Mouse (Mus musculus) kidney, adult 10 weeks (tissue): ENCODE data around the gene Repin1. TPM values are rescaled to one million over a fixed set of nuclear protein-coding genes. Genes with fewer than 3 reads are reported as not detected.

ENCODE experiments used
- polyA plus RNA-seq: library from polyadenylated mRNA; stranded (reverse); fragments of 350-450 nt; fragmentation: Illumina TruSeq; extraction: RNeasy Lipid Tissue Mini Kit (QIAGEN cat#74804); gene quantifications from one replicate; pipeline ENCODE4 v1.2.3, GENCODE M21; 2014; ENCODE audit warnings: low read depth, low replicate concordance

Repin1 gene
- polyA plus RNA-seq, result 8.8 TPM

GRCm38 (mm10) chr6:48593158-48594042 lies at the start of gene Repin1, which contains the start of gene Gm44965:
Gene Repin1 (plus strand): TSS chr6:48593883.
Gene Gm44965 (plus strand): TSS chr6:48593941.

GRCm38 (mm10) chr6:48554280-48555103 lies 39.2 kb upstream of the Repin1 start, which contains the start of gene Lrrc61:
Gene Lrrc61 (plus strand): TSS chr6:48554796.

GRCm38 (mm10) chr6:48572572-48573061 lies 21.1 kb upstream of the Repin1 start, which contains the start of gene Rarres2:
Gene Rarres2 (minus strand): TSS chr6:48572789.

GRCm38 (mm10) chr6:48589194-48589750 lies 4.4 kb upstream of the Repin1 start, which contains the start of gene Gm45021:
Gene Gm45021 (plus strand): TSS chr6:48589610.

GRCm38 (mm10) chr6:48601271-48602079 lies 7.8 kb downstream of the Repin1 start, which contains the start of gene Zfp775:
Gene Zfp775 (plus strand): TSS chr6:48602063.

GRCm38 (mm10) chr6:48626464-48626863 lies 32.8 kb downstream of the Repin1 start, which contains the start of gene AI854703:
Gene AI854703 (plus strand): TSS chr6:48626764.

GRCm38 (mm10) chr6:48646995-48647394 lies 53.3 kb downstream of the Repin1 start, which contains the start of gene Gimap8:
Gene Gimap8 (plus strand): TSS chr6:48647234.

Other genes with a start within 250 kb of the Repin1 start
- gene Krba1, start 198.3 kb upstream of the Repin1 start, polyA plus RNA-seq, result 3.2 TPM
- 15.8 TPM for gene Zfp467, start 148.1 kb upstream of the Repin1 start, polyA plus RNA-seq
- gene Sspo, start 145.7 kb upstream of the Repin1 start, polyA plus RNA-seq, result not detected
- 31.2 TPM for gene Atp6v0e2, start 56.3 kb upstream of the Repin1 start, polyA plus RNA-seq
- 6.0 TPM for gene Lrrc61, start 39.1 kb upstream of the Repin1 start, polyA plus RNA-seq
- gene Rarres2, start 21.1 kb upstream of the Repin1 start, polyA plus RNA-seq, result 4.4 TPM
- gene Gm45021, start 4.3 kb upstream of the Repin1 start, polyA plus RNA-seq, result not detected
- gene Gm44965, start 58 bp downstream of the Repin1 start, polyA plus RNA-seq, result not detected
- gene Zfp775, start 8.2 kb downstream of the Repin1 start, polyA plus RNA-seq, result 0.32 TPM
- gene AI854703, start 32.9 kb downstream of the Repin1 start, polyA plus RNA-seq, result 3.0 TPM
- gene Gimap8, start 53.4 kb downstream of the Repin1 start, polyA plus RNA-seq, result 46.0 TPM
- 44.6 TPM for gene Gimap9, start 82.2 kb downstream of the Repin1 start, polyA plus RNA-seq
- 123 TPM for gene Gimap4, start 90.7 kb downstream of the Repin1 start, polyA plus RNA-seq
- gene Gimap6, start 114.3 kb downstream of the Repin1 start, polyA plus RNA-seq, result 57.0 TPM
- not detected for gene Gm28053, start 124.7 kb downstream of the Repin1 start, polyA plus RNA-seq
- gene Gimap7, start 124.7 kb downstream of the Repin1 start, polyA plus RNA-seq, result not detected
- 2.9 TPM for gene Gimap1, start 145.2 kb downstream of the Repin1 start, polyA plus RNA-seq
- 5.1 TPM for gene Gimap5, start 152.3 kb downstream of the Repin1 start, polyA plus RNA-seq
- 1.5 TPM for gene Gimap3, start 177.0 kb downstream of the Repin1 start, polyA plus RNA-seq
- gene Tmem176a, start 247.0 kb downstream of the Repin1 start, polyA plus RNA-seq, result 366 TPM
- 106 TPM for gene Tmem176b, start 247.6 kb downstream of the Repin1 start, polyA plus RNA-seq